Mouse (Mus musculus) telencephalon, adult 2 months (tissue): ENCODE measurements around the gene Tmem87a.

ENCODE experiments used
- DNase-seq: peaks from one replicate; pipeline ENCODE4 v3.0.0-alpha.2; 2011; ENCODE audit warnings: low read depth, low spot score

Tmem87a gene

DNA sequence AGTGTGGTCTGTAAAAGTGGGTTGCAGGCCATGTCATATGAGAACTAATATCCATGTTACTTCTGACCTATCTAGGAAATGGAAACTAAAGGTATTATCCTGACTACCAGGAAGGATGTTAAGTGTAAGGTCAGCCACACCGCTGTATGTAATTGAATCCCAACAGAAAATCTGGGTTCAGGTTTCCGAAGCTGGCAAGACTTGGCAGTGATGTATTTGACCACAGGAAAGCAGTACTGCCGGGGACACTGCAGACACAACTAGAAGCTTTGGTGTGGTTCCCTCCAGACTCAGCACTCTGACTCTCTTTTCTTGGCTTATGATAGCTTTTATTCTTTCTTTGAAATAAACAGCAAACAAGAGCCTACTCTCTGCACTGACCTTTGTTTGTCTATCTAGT lies 37.4 kb downstream of the Tmem87a start:
- no peak for DNase-seq

- no peak for DNase-seq
Measured at GRCm38 (mm10) chr2:120360425-120360824, 43.5 kb downstream of the Tmem87a start.

- peak; percentile 80 for DNase-seq
Measured at GRCm38 (mm10) chr2:120352682-120353646, 50.9 kb downstream of the Tmem87a start, which contains the start of gene Vps39. Gene Vps39 (minus strand): TSS chr2:120353137.

GRCm38 (mm10) chr2:120351321-120351720 lies 52.6 kb downstream of the Tmem87a start:
- DNase-seq: no peak

GRCm38 (mm10) chr2:120348120-120348519 lies 55.8 kb downstream of the Tmem87a start:
- DNase-seq: no peak

- DNase-seq: no peak
Measured at GRCm38 (mm10) chr2:120341741-120342140, 62.2 kb downstream of the Tmem87a start.

GRCm38 (mm10) chr2:120337886-120338285 lies 66.0 kb downstream of the Tmem87a start:
- no peak for DNase-seq

- DNase-seq: no peak
Measured at GRCm38 (mm10) chr2:120331575-120331974, 72.3 kb downstream of the Tmem87a start.

- no peak for DNase-seq
Measured at GRCm38 (mm10) chr2:120315077-120315476, 88.8 kb downstream of the Tmem87a start.

DNA sequence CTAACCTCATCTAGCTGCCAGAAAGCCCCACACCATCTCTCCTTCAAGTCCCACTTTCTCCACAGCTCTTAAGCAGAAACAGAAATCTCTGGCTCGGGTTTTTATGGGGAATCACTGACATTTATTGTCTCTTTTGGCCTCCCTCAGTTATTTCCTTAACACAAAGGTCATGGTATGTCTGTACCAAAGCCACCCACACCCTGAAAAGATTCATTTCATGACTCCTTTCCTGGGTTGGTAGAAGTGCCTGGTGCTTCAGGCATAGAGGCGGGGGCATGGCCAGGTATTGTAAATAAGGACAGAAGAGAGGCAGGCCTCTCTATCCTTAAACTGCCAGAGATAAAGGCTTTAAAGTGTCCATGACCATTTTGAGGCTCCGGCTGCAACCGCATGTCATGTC lies 89.4 kb downstream of the Tmem87a start:
- no peak for DNase-seq

GRCm38 (mm10) chr2:120313976-120314375 lies 89.9 kb downstream of the Tmem87a start, which contains the start of gene Pla2g4f:
Gene Pla2g4f (minus strand): TSS chr2:120314165.
- no peak for DNase-seq

- no peak for DNase-seq
Measured at GRCm38 (mm10) chr2:120312276-120312825, 91.6 kb downstream of the Tmem87a start.
